Mouse (Mus musculus) urinary bladder, postnatal 10 days (tissue): Measurements from ENCODE around the gene Tut7.
"Not testable (repeated sequence)": the region's sequence is repeated elsewhere in the genome, so short reads cannot be mapped to it uniquely, and the experiment has no call there.

Experiments
- DNase-seq: peaks from one replicate; pipeline ENCODE4 v3.0.0; 2022; ENCODE audit warnings: low spot score

Tut7 gene

DNA sequence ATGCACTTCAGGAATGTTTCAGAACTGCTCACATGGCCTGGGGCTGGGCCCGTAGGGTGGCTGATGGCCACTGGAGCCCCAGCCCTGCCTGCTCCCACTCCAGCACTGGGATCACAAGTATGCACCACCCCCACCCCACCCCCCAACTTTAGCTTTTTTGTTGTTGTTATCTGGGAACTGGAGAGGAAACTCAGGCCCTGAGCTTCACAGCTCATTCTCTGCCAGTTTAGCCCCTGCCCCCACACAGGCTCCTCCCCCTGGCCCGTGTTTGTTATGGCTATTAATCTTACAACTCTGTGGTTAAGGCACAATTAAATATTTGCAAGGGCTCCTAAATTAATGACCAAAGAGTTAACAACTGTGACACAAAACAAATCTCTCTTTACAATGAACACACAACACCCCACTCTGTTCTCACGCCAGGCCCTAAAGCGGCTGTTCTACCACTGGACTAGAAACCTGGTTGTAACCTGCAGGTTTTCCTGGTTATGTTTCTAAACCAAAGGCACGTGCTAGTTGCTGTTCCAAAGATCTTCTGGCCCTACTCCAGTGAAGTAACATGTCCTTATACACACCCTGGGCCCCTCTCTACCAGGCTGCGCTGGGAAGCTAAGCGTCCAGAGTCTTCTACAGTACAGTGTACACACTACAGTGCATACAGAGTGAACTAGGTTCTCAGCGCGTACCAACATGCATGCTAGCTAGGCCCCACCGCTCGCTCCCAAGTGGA lies 56.0 kb downstream of the Tut7 start:
- DNase-seq = no peak

- DNase-seq = no peak
These were observed 60.2 kb downstream of the Tut7 start for GRCm38 (mm10) chr13:59762791-59763190.

DNA sequence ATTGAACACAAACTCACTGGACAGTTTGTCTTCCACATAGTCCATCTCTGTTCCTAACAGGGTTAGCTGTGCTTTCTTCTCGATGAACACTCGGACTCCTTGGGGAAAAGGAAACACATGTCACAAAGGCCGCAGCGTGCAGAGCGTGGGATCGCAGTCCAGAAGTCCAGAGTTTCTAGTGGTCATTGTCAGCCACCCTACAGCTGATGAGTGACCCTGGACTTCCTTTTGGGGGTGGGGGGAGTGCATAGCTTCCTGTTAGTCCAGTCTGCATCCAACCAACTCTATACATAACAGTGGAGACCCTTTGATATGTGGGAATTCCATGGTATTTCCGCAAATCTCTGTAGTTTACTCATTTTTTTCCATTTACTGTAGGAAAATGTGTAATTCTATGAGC lies 66.0 kb downstream of the Tut7 start:
- no peak for DNase-seq

- no peak for DNase-seq
These were observed 72.6 kb downstream of the Tut7 start for GRCm38 (mm10) chr13:59750310-59750709.

- DNase-seq = no peak
These were observed 76.2 kb downstream of the Tut7 start, which contains the start of gene 1700014D04Rik for GRCm38 (mm10) chr13:59746711-59747110. Gene 1700014D04Rik, minus strand, starts transcription at chr13:59746752.

- no peak for DNase-seq
These were observed 76.8 kb downstream of the Tut7 start for GRCm38 (mm10) chr13:59746164-59746563.

DNA sequence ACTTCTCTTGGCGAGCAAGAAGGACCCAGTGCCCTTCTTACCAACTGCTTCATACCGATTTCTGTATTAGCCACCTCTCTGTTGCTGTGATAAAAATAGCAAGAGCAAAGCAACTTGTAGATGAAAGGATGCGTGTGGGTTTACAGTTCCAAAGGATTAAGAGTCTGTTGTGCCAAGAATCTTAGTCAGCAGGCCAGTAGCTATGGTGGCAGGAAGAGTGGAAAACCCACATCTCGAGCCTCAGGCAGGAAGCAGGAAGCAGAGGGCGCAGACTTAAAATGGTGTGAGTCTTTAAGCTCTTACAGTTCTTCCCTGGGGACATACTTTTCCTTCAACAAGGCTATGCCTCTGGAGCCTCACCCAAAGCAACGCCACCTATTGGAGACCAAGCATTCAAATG lies 77.5 kb downstream of the Tut7 start:
- no peak for DNase-seq

- no peak for DNase-seq
These were observed 81.2 kb downstream of the Tut7 start for GRCm38 (mm10) chr13:59741697-59742096.

- DNase-seq = no peak
These were observed 81.9 kb downstream of the Tut7 start for GRCm38 (mm10) chr13:59741096-59741495.

GRCm38 (mm10) chr13:59739397-59739796 lies 83.5 kb downstream of the Tut7 start:
- no peak for DNase-seq

DNA sequence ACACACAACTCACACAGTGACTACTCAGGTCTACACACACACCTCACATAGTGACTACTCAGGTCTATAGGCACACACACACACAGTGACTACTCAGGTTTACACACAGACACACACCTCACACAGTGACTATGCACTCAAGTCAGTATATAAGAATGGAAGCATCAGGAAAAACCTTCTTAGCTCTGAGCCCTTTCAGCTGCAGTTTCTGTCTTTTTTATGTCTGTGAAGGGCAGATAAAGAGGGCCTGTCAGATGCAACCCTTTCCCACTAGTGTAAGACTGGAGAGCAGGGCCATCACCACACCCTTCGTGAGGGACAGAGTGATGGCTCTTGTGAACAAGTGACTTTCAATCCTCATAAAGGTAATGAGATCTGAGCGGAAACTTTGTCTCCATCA lies 84.5 kb downstream of the Tut7 start:
- no peak for DNase-seq

- no peak for DNase-seq
These were observed 87.8 kb downstream of the Tut7 start for GRCm38 (mm10) chr13:59735190-59735589.

- not testable (repeated sequence) for DNase-seq
These were observed 88.6 kb downstream of the Tut7 start for GRCm38 (mm10) chr13:59734347-59734746.

- DNase-seq = no peak
These were observed 89.0 kb downstream of the Tut7 start for GRCm38 (mm10) chr13:59733936-59734335.

DNA sequence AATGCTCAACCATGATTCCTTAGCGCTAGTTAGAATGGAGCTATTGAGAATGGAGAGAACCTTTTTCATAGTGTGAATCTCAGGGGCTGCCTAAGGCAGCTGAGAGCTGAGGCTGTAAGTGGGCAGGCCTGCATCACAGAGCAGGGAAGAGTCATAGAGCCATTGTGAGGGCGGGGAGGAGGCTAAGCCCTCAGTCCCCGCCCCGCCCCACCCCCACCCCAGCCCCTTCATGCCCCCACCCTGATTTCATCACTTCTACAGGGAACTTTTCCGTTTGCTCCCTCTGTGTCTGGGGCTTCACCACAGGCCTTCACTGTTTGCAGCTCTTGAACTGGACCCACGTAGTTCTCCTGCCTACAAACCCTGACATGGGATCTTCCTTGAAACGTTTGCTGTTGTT lies 91.3 kb downstream of the Tut7 start, which contains the start of gene Spata31d1d:
Spata31d1d (minus strand) TSS at position 101 of the 400 bp plus-strand sequence.
- no peak for DNase-seq

GRCm38 (mm10) chr13:59728378-59729093 lies 94.4 kb downstream of the Tut7 start:
- DNase-seq = no peak

DNA sequence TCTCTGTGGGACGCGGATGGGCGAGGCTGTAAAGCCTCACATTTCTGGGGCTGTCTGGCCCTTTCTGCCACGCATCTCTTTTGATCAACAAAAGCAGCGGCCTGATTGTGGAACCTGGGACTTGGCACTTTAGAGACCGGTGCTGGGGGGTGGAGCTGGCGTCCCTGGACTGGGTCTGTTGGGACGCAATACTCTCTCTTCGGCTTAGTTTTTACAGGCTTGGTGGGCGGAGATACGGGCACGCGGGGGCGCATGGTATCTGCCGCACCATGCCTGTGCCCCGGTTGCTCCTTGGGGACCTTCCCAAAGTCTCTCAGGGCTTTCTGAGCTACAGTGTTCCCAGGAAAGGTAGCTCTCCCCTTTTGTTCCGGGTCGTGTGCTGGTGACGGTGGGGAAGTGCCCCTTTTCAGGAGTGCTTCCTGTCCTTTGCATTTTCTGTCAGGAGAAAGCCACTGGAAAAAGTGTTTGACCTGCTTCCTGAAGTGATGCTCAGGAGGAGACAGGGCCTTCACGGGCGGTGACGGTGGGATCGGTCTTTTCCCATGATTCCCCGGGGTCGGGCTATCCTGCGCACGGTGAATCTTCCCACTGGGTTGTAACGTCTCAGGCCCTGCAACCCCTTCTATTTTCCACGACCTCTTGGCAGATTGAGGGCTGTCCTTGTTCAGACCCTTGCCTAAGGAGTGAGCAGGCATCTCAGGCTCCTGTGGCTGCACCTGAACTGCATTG lies 96.6 kb downstream of the Tut7 start:
- no peak for DNase-seq

GRCm38 (mm10) chr13:59722089-59722488 lies 100.9 kb downstream of the Tut7 start:
- not testable (repeated sequence) for DNase-seq
